Mouse (Mus musculus): ENCODE measurements around the gene Izumo4.

GRCm38 (mm10) chr10:80665459-80665858 lies 36.5 kb upstream of the Izumo4 start:
- TF ChIP-seq CTCF (IDR thresholded peaks at IDR 0.05; ENCODE audit: control insufficient read depth, insufficient read depth, low read length) (no peak), POLR2A (IDR thresholded peaks at IDR 0.05; ENCODE audit: borderline replicate concordance, control insufficient read depth, low read depth, low read length) (no peak)
